Mouse (Mus musculus): ENCODE data around the gene St7. TPM values are rescaled to one million over a fixed set of nuclear protein-coding genes. Genes with fewer than 3 reads are reported as not detected.

Gene St7
- polyA plus RNA-seq, 1 experiment from 2014 or later: 44.0 TPM

- Histone ChIP-seq H3K4me3 (ENCODE audit: low read depth, low read length) (no peak overlapping the region), H3K27ac (ENCODE audit: low read depth) (no peak overlapping the region), H3K4me1 (ENCODE audit: insufficient read depth) (peaks cover 4% of the 10 kb centered on the region; the same call in 1 of the 2 replicates), H3K27me3 (ENCODE audit: insufficient read depth, low read length) (no peaks in the 10 kb centered on the region), H3K36me3 (ENCODE audit: insufficient read depth) (no peaks in the 10 kb centered on the region), H3K4me2 (no peak overlapping the region), H3K9me3 (ENCODE audit: low read depth, low read length) (no peaks in the 10 kb centered on the region), H3K9ac (no peak overlapping the region)
- no peak for DNase-seq
- no peak for TF ChIP-seq CTCF (IDR thresholded peaks at IDR 0.05; ENCODE audit: low read depth)
- WGBS: 90% methylated on average over 5 of the region's 5 CpGs
- ATAC-seq (ENCODE audit: insufficient read depth): no peak
Measured at GRCm38 (mm10) chr6:17719423-17719822, 26.7 kb downstream of the St7 start.

- TF ChIP-seq CTCF (IDR thresholded peaks at IDR 0.05; ENCODE audit: low read depth): no peak
- no peaks in the 10 kb centered on the region for H3K27me3 ChIP-seq (ENCODE audit: insufficient read depth, low read length)
- DNase-seq: no peak
- no peak overlapping the region for H3K4me2 ChIP-seq
- H3K9me3 ChIP-seq (ENCODE audit: low read depth, low read length): no peaks in the 10 kb centered on the region
- H3K4me1 ChIP-seq (ENCODE audit: insufficient read depth): peaks cover 4% of the 10 kb centered on the region; the same call in 1 of the 2 replicates
- H3K36me3 ChIP-seq (ENCODE audit: insufficient read depth): no peaks in the 10 kb centered on the region
- 68% methylated on average over 6 of the region's 6 CpGs for WGBS
- no peak for ATAC-seq (ENCODE audit: insufficient read depth)
- no peak overlapping the region for H3K9ac ChIP-seq
- no peak overlapping the region for H3K27ac ChIP-seq (ENCODE audit: low read depth)
- H3K4me3 ChIP-seq (ENCODE audit: low read depth, low read length): no peak overlapping the region
Measured at GRCm38 (mm10) chr6:17720022-17720421, 27.3 kb downstream of the St7 start.

DNA sequence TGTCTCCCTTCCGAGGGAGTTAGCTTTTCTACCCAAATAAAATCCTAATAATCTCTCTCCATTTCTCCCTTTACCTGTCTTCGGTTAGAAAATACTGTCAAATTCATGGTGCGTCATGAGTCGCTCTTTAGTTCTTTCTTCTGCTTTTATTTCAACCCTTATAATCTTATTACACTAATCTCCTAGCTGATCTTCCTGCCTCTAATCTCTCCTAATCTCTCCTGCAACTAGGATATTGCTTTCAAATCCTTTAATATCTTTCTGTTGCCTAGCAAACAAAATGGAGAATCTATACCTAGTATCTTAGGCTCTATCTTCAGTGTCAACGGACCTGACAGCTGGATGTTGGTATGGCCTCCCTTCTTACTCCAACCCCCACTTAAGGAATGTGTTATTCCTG, 29.0 kb downstream of the St7 start:
- H3K9me3 ChIP-seq (ENCODE audit: low read depth, low read length): no peaks in the 10 kb centered on the region
- no peak overlapping the region for H3K27ac ChIP-seq (ENCODE audit: low read depth)
- no peak overlapping the region for H3K4me2 ChIP-seq
- WGBS: 73% methylated on average over 5 of the region's 5 CpGs
- no peak for ATAC-seq (ENCODE audit: insufficient read depth)
- H3K4me1 ChIP-seq (ENCODE audit: insufficient read depth): peaks cover 11% of the 10 kb centered on the region; the same call in 1 of the 2 replicates
- H3K36me3 ChIP-seq (ENCODE audit: insufficient read depth): no peaks in the 10 kb centered on the region
- H3K9ac ChIP-seq: no peak overlapping the region
- no peak for DNase-seq
- TF ChIP-seq CTCF (IDR thresholded peaks at IDR 0.05; ENCODE audit: low read depth): no peak
- H3K27me3 ChIP-seq (ENCODE audit: insufficient read depth, low read length): no peaks in the 10 kb centered on the region
- H3K4me3 ChIP-seq (ENCODE audit: low read depth, low read length): no peak overlapping the region

DNA sequence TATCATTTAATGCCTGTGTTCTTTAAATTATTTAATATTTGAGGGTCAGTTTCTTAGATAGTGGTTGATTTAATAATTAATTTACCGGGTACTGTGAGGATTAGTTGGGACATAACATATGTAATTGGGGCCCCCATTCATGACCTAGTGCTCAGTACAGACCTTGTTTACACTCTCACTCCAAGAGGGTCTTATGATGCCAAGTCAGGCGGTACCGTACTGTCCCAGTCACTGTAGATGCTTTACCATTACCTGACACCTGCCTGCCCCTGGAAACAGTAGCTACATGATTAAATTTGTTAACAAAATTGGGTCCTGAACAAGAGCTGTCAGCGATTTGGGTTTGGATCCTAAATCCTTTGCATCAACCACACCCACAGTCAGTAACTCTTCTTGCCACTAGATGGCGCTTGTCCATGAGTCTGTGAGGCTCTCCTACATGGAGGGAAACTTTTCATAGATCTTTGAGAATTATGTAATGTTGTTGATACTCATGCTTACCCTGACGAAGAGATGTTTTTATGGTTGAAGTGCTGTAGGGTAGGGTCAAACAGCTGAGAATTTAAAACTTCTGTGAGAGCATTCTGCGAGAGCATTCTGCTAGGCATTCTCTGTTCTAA, 33.2 kb downstream of the St7 start:
- Histone ChIP-seq H3K4me1 (ENCODE audit: insufficient read depth) (peaks cover 13% of the 10 kb centered on the region; the same call in 1 of the 2 replicates), H3K9ac (no peak overlapping the region), H3K9me3 (ENCODE audit: low read depth, low read length) (no peaks in the 10 kb centered on the region), H3K27me3 (ENCODE audit: insufficient read depth, low read length) (no peaks in the 10 kb centered on the region), H3K4me2 (peak overlapping the region; percentile 27), H3K36me3 (ENCODE audit: insufficient read depth) (no peaks in the 10 kb centered on the region), H3K4me3 (ENCODE audit: low read depth, low read length) (no peak overlapping the region), H3K27ac (ENCODE audit: low read depth) (no peak overlapping the region)
- TF ChIP-seq CTCF (IDR thresholded peaks at IDR 0.05; ENCODE audit: low read depth): peak; percentile 93
- peak; percentile 91 for DNase-seq
- peak; percentile 47 for ATAC-seq (ENCODE audit: insufficient read depth)
- WGBS: 34% methylated on average over 7 of the region's 7 CpGs

DNA sequence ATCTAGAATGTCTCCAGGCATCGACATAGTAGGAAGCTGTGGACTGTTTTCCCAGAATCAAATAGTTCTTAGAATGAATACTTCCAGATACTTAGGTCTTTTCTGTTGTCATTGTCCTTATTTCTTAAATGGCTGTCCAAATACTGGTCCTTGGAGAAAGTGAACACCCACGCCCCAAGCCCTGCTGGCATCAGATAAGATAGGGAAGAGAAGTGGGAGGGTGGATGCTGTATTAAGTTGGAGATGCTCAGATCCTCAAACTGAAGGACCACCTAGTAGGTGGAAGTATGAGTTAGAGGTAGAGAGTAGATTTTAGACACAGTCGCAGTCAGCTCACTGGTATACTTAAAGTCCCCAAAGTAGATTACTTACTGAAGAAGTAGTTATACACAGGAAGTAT, 34.5 kb downstream of the St7 start:
- TF ChIP-seq CTCF (IDR thresholded peaks at IDR 0.05; ENCODE audit: low read depth): no peak
- Histone ChIP-seq H3K4me1 (ENCODE audit: insufficient read depth) (peaks cover 13% of the 10 kb centered on the region; the same call in 1 of the 2 replicates), H3K4me3 (ENCODE audit: low read depth, low read length) (no peak overlapping the region), H3K9me3 (ENCODE audit: low read depth, low read length) (no peaks in the 10 kb centered on the region), H3K9ac (no peak overlapping the region), H3K4me2 (no peak overlapping the region), H3K27me3 (ENCODE audit: insufficient read depth, low read length) (no peaks in the 10 kb centered on the region), H3K27ac (ENCODE audit: low read depth) (no peak overlapping the region), H3K36me3 (ENCODE audit: insufficient read depth) (no peaks in the 10 kb centered on the region)
- DNase-seq: no peak
- no peak for ATAC-seq (ENCODE audit: insufficient read depth)
- WGBS: 78% methylated on average over 3 of the region's 3 CpGs

DNA sequence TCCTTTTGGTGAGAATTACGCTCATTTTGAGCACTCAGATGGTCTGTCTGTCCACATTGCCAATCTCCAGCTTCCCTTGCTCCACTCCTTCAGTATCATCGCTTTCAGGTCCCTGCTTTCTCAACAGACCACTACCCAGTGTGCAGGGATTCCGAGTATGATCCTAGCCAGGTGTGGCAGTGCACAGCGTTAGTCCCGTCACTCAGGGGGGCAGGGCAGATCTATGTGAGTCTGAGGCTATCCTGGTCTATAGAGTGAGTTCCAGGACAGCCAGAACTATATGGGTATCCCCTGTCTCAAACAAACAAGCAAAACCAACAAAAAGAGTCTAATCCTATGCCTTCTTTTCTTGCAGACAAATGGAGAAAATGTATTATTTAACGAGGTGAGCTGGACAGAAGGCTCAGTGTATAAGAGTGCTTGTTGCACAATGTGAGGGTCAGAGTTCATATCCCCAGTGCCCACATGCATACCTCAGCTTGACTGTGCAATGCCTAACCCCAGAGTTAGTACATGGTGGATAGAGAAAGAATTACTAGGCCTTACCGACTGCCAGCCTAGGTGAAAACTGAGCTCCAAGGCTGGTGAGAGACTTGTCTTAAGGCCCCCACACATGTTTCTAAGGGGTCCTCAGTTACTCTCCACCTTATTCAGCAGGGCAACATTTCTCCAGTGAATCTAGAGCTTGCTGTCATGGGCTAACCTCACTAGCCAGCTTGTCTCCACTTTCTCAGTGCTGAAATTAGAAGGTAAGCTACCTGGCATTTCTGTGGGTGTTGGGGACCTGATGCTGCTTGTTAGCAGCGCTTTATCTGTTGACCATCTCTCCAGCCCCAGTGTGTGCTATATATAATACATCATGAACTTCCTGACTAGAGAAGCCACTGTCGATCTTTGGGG, 35.4 kb downstream of the St7 start:
- DNase-seq (no peak), ATAC-seq (ENCODE audit: insufficient read depth) (no peak)
- no peaks in the 10 kb centered on the region for H3K27me3 ChIP-seq (ENCODE audit: insufficient read depth, low read length)
- 80% methylated on average over 9 of the region's 9 CpGs for WGBS
- no peak overlapping the region for H3K9ac ChIP-seq
- H3K4me2 ChIP-seq: no peak overlapping the region
- H3K36me3 ChIP-seq (ENCODE audit: insufficient read depth): no peaks in the 10 kb centered on the region
- no peak overlapping the region for H3K4me3 ChIP-seq (ENCODE audit: low read depth, low read length)
- no peak for TF ChIP-seq CTCF (IDR thresholded peaks at IDR 0.05; ENCODE audit: low read depth)
- H3K4me1 ChIP-seq (ENCODE audit: insufficient read depth): peaks cover 13% of the 10 kb centered on the region; the same call in 1 of the 2 replicates
- H3K27ac ChIP-seq (ENCODE audit: low read depth): no peak overlapping the region
- no peaks in the 10 kb centered on the region for H3K9me3 ChIP-seq (ENCODE audit: low read depth, low read length)

GRCm38 (mm10) chr6:17730122-17730521, 37.4 kb downstream of the St7 start:
- peaks cover 13% of the 10 kb centered on the region; the same call in 1 of the 2 replicates for H3K4me1 ChIP-seq (ENCODE audit: insufficient read depth)
- peak; percentile 78; the same call in 1 of the 2 replicates for ATAC-seq (ENCODE audit: insufficient read depth)
- no peaks in the 10 kb centered on the region for H3K27me3 ChIP-seq (ENCODE audit: insufficient read depth, low read length)
- no peaks in the 10 kb centered on the region for H3K36me3 ChIP-seq (ENCODE audit: insufficient read depth)
- H3K27ac ChIP-seq (ENCODE audit: low read depth): no peak overlapping the region
- no peak overlapping the region for H3K9ac ChIP-seq
- no peak overlapping the region for H3K4me2 ChIP-seq
- 53% methylated on average over 6 of the region's 6 CpGs for WGBS
- H3K9me3 ChIP-seq (ENCODE audit: low read depth, low read length): no peaks in the 10 kb centered on the region
- no peak overlapping the region for H3K4me3 ChIP-seq (ENCODE audit: low read depth, low read length)
- DNase-seq: peak; percentile 75
- no peak for TF ChIP-seq CTCF (IDR thresholded peaks at IDR 0.05; ENCODE audit: low read depth)

All from lung, embryonic 14.5 days (tissue).